Mouse (Mus musculus) forelimb bud, embryonic 11.5 days (tissue): ENCODE measurements around the gene Il11.

ENCODE experiments used
- DNase-seq: peaks from one replicate; pipeline ENCODE4 v3.0.0-alpha.2; 2012; ENCODE audit warnings: low read depth, low spot score

Il11 gene

GRCm38 (mm10) chr7:4743354-4743753 is 39.3 kb downstream of the Il11 start:
- no peak for DNase-seq

- DNase-seq: no peak
Measured at GRCm38 (mm10) chr7:4742482-4742819, 40.2 kb downstream of the Il11 start.

GRCm38 (mm10) chr7:4741672-4742481 is 40.8 kb downstream of the Il11 start:
- DNase-seq: no peak

GRCm38 (mm10) chr7:4741151-4741550 is 41.5 kb downstream of the Il11 start:
- DNase-seq: no peak

- DNase-seq: no peak
Measured at GRCm38 (mm10) chr7:4740309-4740727, 42.3 kb downstream of the Il11 start.

GRCm38 (mm10) chr7:4739544-4740275 is 42.9 kb downstream of the Il11 start, which contains the start of gene Kmt5c:
Gene Kmt5c, plus strand, starts transcription at chr7:4740115.
- DNase-seq: peak; percentile 100

GRCm38 (mm10) chr7:4739041-4739543 is 43.6 kb downstream of the Il11 start:
- DNase-seq: no peak

- no peak for DNase-seq
Measured at GRCm38 (mm10) chr7:4732968-4733392, 49.7 kb downstream of the Il11 start.

- no peak for DNase-seq
Measured at GRCm38 (mm10) chr7:4731090-4731489, 51.6 kb downstream of the Il11 start.

- no peak for DNase-seq
Measured at GRCm38 (mm10) chr7:4725169-4725568, 57.5 kb downstream of the Il11 start, which contains the start of gene Tmem150b. Gene Tmem150b, minus strand, starts transcription at chr7:4725249.

- no peak for DNase-seq
Measured at GRCm38 (mm10) chr7:4724359-4724758, 58.3 kb downstream of the Il11 start.

- DNase-seq: no peak
Measured at GRCm38 (mm10) chr7:4723508-4723907, 59.2 kb downstream of the Il11 start.
